Comparison of ENCODE assay signal across 14 mouse cellular contexts in the genomic region with DNA sequence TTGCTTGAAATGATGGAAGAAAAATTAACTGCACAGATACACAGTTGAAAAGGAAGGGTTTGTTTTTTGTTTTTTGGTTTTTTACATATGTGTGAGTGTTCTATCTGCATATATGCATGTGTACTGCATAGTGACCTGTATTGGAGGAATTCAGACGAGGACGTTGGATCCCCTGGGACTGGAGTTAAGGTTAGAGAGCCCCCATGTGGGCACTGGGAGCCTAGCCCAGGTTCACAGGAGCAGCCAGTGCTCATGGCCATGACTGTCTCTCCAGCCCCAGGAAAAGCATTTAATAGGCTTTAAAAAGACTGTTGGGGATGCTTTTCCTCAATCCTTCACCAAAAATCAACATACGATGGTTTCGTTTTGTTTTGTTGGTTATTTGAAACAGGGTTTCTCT.
DNase-seq lines count a peak whose midpoint lies in the region; ATAC-seq and TF ChIP-seq lines count a peak whose summit lies in the region.
"Had no signal": no experiment of that assay in that cellular context is flagged by ENCODE, and none has a peak within 500 bp of the region (broad histone marks: within the 10 kb centered on the region; RNA-seq: fewer than 3 reads in every experiment).

No protein-coding gene starts in this region.

- DNase-seq in heart, adult 2 months: no peak
- no peak for DNase-seq in heart, postnatal 14 days
- DNase-seq in liver, postnatal 0 days: no peak
- DNase-seq in liver, embryonic 11.5 days (ENCODE audit: low spot score): no peak
- DNase-seq in 416B (ENCODE audit: low read depth): peak; percentile 36
- DNase-seq in adipocyte (ENCODE audit: low spot score): peak; percentile 21
- no peak for DNase-seq in urinary bladder, adult 18-20 months (ENCODE audit: low spot score in 2 of 2)
- DNase-seq in right cerebral cortex, postnatal 36 days (ENCODE audit: low spot score in 2 of 2): no peak
- DNase-seq: cerebellum, adult 9-11 months; heart, postnatal 36 days; right cerebral cortex, postnatal 14 days; thymus, adult 2 months had no signal

- TF ChIP-seq CTCF in heart, adult 2 months (IDR thresholded peaks at IDR 0.05): peak; percentile 41
- TF ChIP-seq CTCF in liver, postnatal 0 days (IDR thresholded peaks at IDR 0.05; ENCODE audit: low read depth): peak; percentile 7; the same call in 1 of the 2 replicates

- H3K36me3 ChIP-seq in heart, adult 2 months (ENCODE audit: control insufficient read depth, insufficient read depth, low read length): no peaks in the 10 kb centered on the region
- H3K36me3 ChIP-seq in liver, postnatal 0 days (replicated peaks; ENCODE audit: insufficient read depth, low read length): peaks cover 37% of the 10 kb centered on the region
- peaks cover 9% of the 10 kb centered on the region for H3K36me3 ChIP-seq in liver, embryonic 11.5 days (ENCODE audit: control insufficient read depth, insufficient read depth, low read length)

- H3K79me2 ChIP-seq in heart, adult 2 months (replicated peaks; ENCODE audit: control insufficient read depth, insufficient read depth, low read length): no peaks in the 10 kb centered on the region

- no peak for ATAC-seq in liver, postnatal 0 days
- ATAC-seq in liver, embryonic 11.5 days (replicated peaks; ENCODE audit: low FRiP score): no peak

- H3K9me3 ChIP-seq in liver, postnatal 0 days (ENCODE audit: low read length): no peaks in the 10 kb centered on the region
- H3K9me3 ChIP-seq in liver, embryonic 11.5 days (ENCODE audit: control insufficient read depth, low read length): no peaks in the 10 kb centered on the region
- H3K9me3 ChIP-seq: limb, embryonic 13.5 days had no signal

- no peaks in the 10 kb centered on the region for H3K27me3 ChIP-seq in heart, adult 2 months (ENCODE audit: control insufficient read depth, insufficient read depth, low read length)
- H3K27me3 ChIP-seq in liver, postnatal 0 days (ENCODE audit: insufficient read depth, low read length): no peaks in the 10 kb centered on the region
- no peaks in the 10 kb centered on the region for H3K27me3 ChIP-seq in liver, embryonic 11.5 days (replicated peaks; ENCODE audit: control insufficient read depth, insufficient read depth, low read length)
- H3K27me3 ChIP-seq: limb, embryonic 13.5 days had no signal

- H3K4me1 ChIP-seq in heart, adult 2 months (ENCODE audit: control insufficient read depth, insufficient read depth, low read length): no peaks in the 10 kb centered on the region
- no peaks in the 10 kb centered on the region for H3K4me1 ChIP-seq in liver, postnatal 0 days (ENCODE audit: insufficient read depth)
- no peaks in the 10 kb centered on the region for H3K4me1 ChIP-seq in liver, embryonic 11.5 days (replicated peaks; ENCODE audit: control insufficient read depth, insufficient read depth, low read length)
- H3K4me1 ChIP-seq: limb, embryonic 13.5 days had no signal

- TF ChIP-seq EP300 in heart, adult 2 months (IDR thresholded peaks at IDR 0.05; ENCODE audit: insufficient read depth, low read depth, low read length): no peak
- TF ChIP-seq EP300 in liver, postnatal 0 days (IDR thresholded peaks at IDR 0.05; ENCODE audit: low read depth): no peak

- no peak overlapping the region for H3K4me3 ChIP-seq in heart, adult 2 months
- no peak overlapping the region for H3K4me3 ChIP-seq in liver, postnatal 0 days (ENCODE audit: low read depth, low read length)
- no peak overlapping the region for H3K4me3 ChIP-seq in liver, embryonic 11.5 days (ENCODE audit: low read depth, low read length)
- H3K4me3 ChIP-seq: limb, embryonic 13.5 days; myocyte had no signal

- no peak overlapping the region for H3K27ac ChIP-seq in heart, adult 2 months
- no peak overlapping the region for H3K27ac ChIP-seq in liver, postnatal 0 days (ENCODE audit: low read depth)
- no peak overlapping the region for H3K27ac ChIP-seq in liver, embryonic 11.5 days (ENCODE audit: low read depth, low read length)
- H3K27ac ChIP-seq: limb, embryonic 13.5 days had no signal

- intact Hi-C loops in heart, adult 2 months (cut with DNase I): loop anchor here (5.0 kb wide), 2 partner anchors 180 to 495 kb away; no protein-coding TSS in a partner anchor
- intact Hi-C loops in heart, postnatal 14 days (cut with DNase I): no loop called here

- H3K4me2 ChIP-seq in liver, postnatal 0 days (ENCODE audit: low read depth, low read length): no peak overlapping the region
- H3K4me2 ChIP-seq in liver, embryonic 11.5 days: no peak overlapping the region
- H3K4me2 ChIP-seq: limb, embryonic 13.5 days had no signal

- TF ChIP-seq POLR2A in heart, adult 2 months (IDR thresholded peaks at IDR 0.05; ENCODE audit: insufficient read depth, low read depth, low read length): no peak

- no peak overlapping the region for H3K9ac ChIP-seq in heart, adult 2 months (ENCODE audit: low read depth, low read length)
- no peak overlapping the region for H3K9ac ChIP-seq in liver, postnatal 0 days (replicated peaks)
- H3K9ac ChIP-seq in liver, embryonic 11.5 days (ENCODE audit: low read depth, low read length): no peak overlapping the region
- H3K9ac ChIP-seq: limb, embryonic 13.5 days had no signal

- 59% methylated on average over 4 of the region's 4 CpGs for WGBS in heart, adult 2 months
- 63% methylated on average over 4 of the region's 4 CpGs for WGBS in liver, postnatal 0 days (ENCODE audit: insufficient replicate concordance)
- WGBS in liver, embryonic 11.5 days: 76% methylated on average over 4 of the region's 4 CpGs

Comparison
In these comparisons a context has a peak if more than half of its experiments do, and no peak if none do; other contexts are left out.
1. DNase-seq: peak in 416B (single experiment) and adipocyte (single experiment); none in heart, adult 2 months (0 of 2), heart, postnatal 14 days (0 of 2), liver, postnatal 0 days (single experiment), liver, embryonic 11.5 days (single experiment), urinary bladder, adult 18-20 months (0 of 2) and right cerebral cortex, postnatal 36 days (0 of 2).